Mouse (Mus musculus) urinary bladder, postnatal 14 days (tissue): ENCODE measurements around the gene Fshr.
"Not testable (repeated sequence)": the region's sequence is repeated elsewhere in the genome, so short reads cannot be mapped to it uniquely, and the experiment has no call there.

Experiments
- DNase-seq: peaks from one replicate; pipeline ENCODE4 v3.0.0; 2021; ENCODE audit warnings: low spot score

Fshr gene

DNA sequence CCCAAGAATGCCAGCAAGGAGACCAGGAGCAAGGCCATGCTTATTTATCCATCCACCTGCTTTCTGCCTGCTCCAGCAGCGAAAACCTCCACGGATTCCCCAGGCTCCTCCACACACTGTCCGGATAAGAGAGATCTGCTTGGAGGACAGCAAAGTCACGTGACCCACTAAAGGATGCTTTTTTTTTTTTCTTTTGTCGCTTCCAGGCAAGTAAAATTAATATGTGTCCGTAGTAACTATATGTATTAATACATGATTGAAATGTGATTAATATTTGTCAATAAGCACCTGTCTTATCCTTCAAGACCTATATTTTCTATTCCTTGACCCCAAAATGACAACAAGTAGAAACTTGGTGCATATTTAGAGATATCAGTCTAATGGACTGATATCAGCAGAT, at the start of gene Fshr:
Gene Fshr, minus strand, starts transcription at position 101 of the 400 bp plus-strand sequence.
- DNase-seq, result no peak

GRCm38 (mm10) chr17:89202181-89202580, 1.7 kb upstream of the Fshr start:
- DNase-seq, result no peak

- no peak for DNase-seq
Observed at GRCm38 (mm10) chr17:89173545-89173944, 26.9 kb downstream of the Fshr start.

- DNase-seq, result no peak
Observed at GRCm38 (mm10) chr17:89164773-89165172, 35.7 kb downstream of the Fshr start.

GRCm38 (mm10) chr17:89162475-89162874, 38.0 kb downstream of the Fshr start:
- DNase-seq, result no peak

DNA sequence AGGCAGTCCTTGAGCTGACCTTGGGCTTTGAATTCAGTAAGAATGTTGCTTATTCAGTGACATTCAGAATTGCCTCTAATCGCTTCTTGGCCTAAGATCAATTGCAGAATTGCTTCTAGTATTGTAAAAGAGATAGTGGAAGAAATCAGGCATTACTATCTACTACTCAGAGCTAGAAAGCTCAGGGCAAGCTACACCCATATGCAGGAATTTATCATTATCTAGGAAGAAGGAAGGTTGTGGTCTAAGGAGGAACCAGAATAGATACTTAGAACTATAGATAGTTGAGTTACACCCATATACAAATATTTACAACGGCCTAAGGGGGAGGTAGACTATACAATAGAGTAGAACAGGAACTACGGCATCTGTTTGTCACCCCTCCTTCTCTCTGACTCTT, 41.1 kb downstream of the Fshr start:
- DNase-seq, result not testable (repeated sequence)

- no peak for DNase-seq
Observed at GRCm38 (mm10) chr17:89144806-89145205, 55.7 kb downstream of the Fshr start.

GRCm38 (mm10) chr17:89120023-89120422, 80.5 kb downstream of the Fshr start:
- no peak for DNase-seq

- no peak for DNase-seq
Observed at GRCm38 (mm10) chr17:89119250-89119649, 81.2 kb downstream of the Fshr start.

- no peak for DNase-seq
Observed at GRCm38 (mm10) chr17:89113944-89114343, 86.5 kb downstream of the Fshr start.

GRCm38 (mm10) chr17:89100719-89101350, 99.6 kb downstream of the Fshr start:
- no peak for DNase-seq

- not testable (repeated sequence) for DNase-seq
Observed at GRCm38 (mm10) chr17:89099733-89100132, 100.7 kb downstream of the Fshr start.

DNA sequence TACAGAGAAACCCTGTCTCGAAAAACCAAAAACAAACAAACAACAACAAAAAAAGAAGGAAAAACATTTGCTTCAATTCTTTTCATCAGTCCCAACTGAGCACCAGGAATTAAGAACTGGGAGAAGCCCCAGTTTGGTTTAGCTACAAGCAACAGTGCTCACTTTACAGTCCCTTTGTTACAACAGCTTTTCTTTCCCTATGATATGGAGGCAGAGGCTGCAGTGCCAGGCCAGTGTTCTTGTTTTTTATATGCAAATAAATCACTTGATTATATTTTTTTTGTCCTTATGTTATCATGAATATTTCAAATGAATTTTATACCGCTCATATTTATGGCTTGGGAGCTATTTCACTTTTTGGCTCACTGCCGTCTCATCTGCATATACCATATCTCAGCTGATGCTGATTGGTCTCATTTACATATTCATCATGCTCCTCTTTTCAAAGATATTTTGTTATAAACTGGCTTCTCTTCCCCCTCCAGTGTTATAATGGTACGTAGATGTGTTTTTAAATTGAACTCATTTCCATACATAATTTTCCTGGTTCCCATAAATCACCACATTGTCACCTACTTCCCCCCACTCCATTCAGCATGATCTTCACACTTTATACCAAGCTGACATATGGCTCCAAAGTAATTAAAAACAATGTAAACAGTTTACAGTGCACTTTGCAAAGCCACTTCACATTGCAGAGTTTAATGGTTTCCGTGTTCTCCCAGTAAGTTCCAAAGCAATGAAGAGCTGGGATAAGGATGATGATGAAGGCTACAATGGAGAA, 110.6 kb downstream of the Fshr start:
- DNase-seq, result no peak

DNA sequence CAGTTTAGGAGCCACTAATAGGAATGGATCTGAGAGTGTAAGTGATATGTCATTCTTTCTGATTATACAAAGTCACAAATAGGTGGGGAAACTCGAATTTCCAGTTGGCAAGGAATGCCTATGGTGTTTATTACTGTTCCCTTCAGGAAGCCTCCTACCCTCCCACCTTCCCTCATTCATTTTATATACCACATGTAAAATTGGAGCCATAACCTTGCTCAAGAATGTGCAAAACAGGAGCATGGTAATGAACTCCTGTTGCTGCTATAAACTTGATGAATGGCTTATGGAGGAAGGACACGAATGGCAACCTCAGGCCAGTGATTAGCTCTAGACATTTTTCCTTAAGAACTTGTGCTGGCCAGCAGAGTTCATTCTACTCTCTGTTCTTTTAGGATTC, 117.6 kb downstream of the Fshr start:
- DNase-seq, result no peak

- DNase-seq, result no peak
Observed at GRCm38 (mm10) chr17:89079706-89080105, 120.8 kb downstream of the Fshr start.

- no peak for DNase-seq
Observed at GRCm38 (mm10) chr17:89064327-89065095, 136.0 kb downstream of the Fshr start.

GRCm38 (mm10) chr17:89062348-89062949, 138.0 kb downstream of the Fshr start:
- no peak for DNase-seq

- no peak for DNase-seq
Observed at GRCm38 (mm10) chr17:89051031-89051563, 149.4 kb downstream of the Fshr start.

- no peak for DNase-seq
Observed at GRCm38 (mm10) chr17:89049071-89049470, 151.4 kb downstream of the Fshr start.

- no peak for DNase-seq
Observed at GRCm38 (mm10) chr17:89046016-89046415, 154.5 kb downstream of the Fshr start.

DNA sequence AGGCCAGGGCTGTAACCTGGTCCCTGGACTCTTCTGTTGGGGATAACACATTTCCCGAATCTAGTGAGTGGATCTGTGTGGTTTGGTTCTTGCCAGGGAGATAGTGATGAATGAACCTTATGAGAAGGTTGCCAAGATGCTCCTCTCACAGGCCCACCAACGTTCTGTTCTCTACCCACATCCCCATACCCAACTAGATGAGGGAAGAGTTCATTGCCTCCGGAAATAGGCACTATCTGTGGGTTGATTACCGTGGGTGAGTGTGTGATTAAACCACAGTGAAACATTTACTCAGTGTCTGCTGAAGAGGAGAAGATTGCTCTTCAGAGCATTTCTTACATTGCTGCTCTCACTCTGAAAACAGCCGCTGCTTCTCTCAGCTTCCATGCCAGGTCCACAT, 163.8 kb downstream of the Fshr start:
- DNase-seq, result no peak

- no peak for DNase-seq
Observed at GRCm38 (mm10) chr17:89036049-89036448, 164.4 kb downstream of the Fshr start.
